Mouse (Mus musculus): Measurements from ENCODE around the gene Tmem120b. TPM values are rescaled to one million over a fixed set of nuclear protein-coding genes. Genes with fewer than 3 reads are reported as not detected.
"Not testable (repeated sequence)": the region's sequence is repeated elsewhere in the genome, so short reads cannot be mapped to it uniquely, and the experiment has no call there.

Tmem120b gene
- total RNA-seq, 1 experiment from 2014 or later: 4.8 TPM

GRCm38 (mm10) chr5:123049271-123049670 lies 18.9 kb upstream of the Tmem120b start:
- ATAC-seq (replicated peaks; ENCODE audit: low read depth, poor library complexity, severe bottlenecking): peak; percentile 88

GRCm38 (mm10) chr5:123050918-123051317 lies 17.3 kb upstream of the Tmem120b start:
- ATAC-seq (replicated peaks; ENCODE audit: low read depth, poor library complexity, severe bottlenecking): no peak

GRCm38 (mm10) chr5:123051736-123052135 lies 16.5 kb upstream of the Tmem120b start:
- ATAC-seq (replicated peaks; ENCODE audit: low read depth, poor library complexity, severe bottlenecking): no peak

GRCm38 (mm10) chr5:123057366-123058250 lies 10.6 kb upstream of the Tmem120b start:
- peak; percentile 95 for ATAC-seq (replicated peaks; ENCODE audit: low read depth, poor library complexity, severe bottlenecking)

- no peak for ATAC-seq (replicated peaks; ENCODE audit: low read depth, poor library complexity, severe bottlenecking)
Measured at GRCm38 (mm10) chr5:123058251-123059102, 9.7 kb upstream of the Tmem120b start.

- no peak for ATAC-seq (replicated peaks; ENCODE audit: low read depth, poor library complexity, severe bottlenecking)
Measured at GRCm38 (mm10) chr5:123059757-123060520, 8.3 kb upstream of the Tmem120b start.

- no peak for ATAC-seq (replicated peaks; ENCODE audit: low read depth, poor library complexity, severe bottlenecking)
Measured at GRCm38 (mm10) chr5:123060706-123061401, 7.4 kb upstream of the Tmem120b start.

GRCm38 (mm10) chr5:123061402-123061749 lies 6.8 kb upstream of the Tmem120b start:
- not testable (repeated sequence) for ATAC-seq (replicated peaks; ENCODE audit: low read depth, poor library complexity, severe bottlenecking)

- no peak for ATAC-seq (replicated peaks; ENCODE audit: low read depth, poor library complexity, severe bottlenecking)
Measured at GRCm38 (mm10) chr5:123063141-123063540, 5.1 kb upstream of the Tmem120b start.

- ATAC-seq (replicated peaks; ENCODE audit: low read depth, poor library complexity, severe bottlenecking): peak; percentile 40
Measured at GRCm38 (mm10) chr5:123064207-123064606, 4.0 kb upstream of the Tmem120b start.

GRCm38 (mm10) chr5:123067395-123067995 lies 720 bp upstream of the Tmem120b start:
- peak; percentile 93 for ATAC-seq (replicated peaks; ENCODE audit: low read depth, poor library complexity, severe bottlenecking)

GRCm38 (mm10) chr5:123068714-123069113 lies 499 bp downstream of the Tmem120b start:
- no peak for ATAC-seq (replicated peaks; ENCODE audit: low read depth, poor library complexity, severe bottlenecking)

GRCm38 (mm10) chr5:123075576-123076418 lies 7.6 kb downstream of the Tmem120b start:
- ATAC-seq (replicated peaks; ENCODE audit: low read depth, poor library complexity, severe bottlenecking): peak; percentile 76

- peak; percentile 33 for ATAC-seq (replicated peaks; ENCODE audit: low read depth, poor library complexity, severe bottlenecking)
Measured at GRCm38 (mm10) chr5:123076419-123077281, 8.4 kb downstream of the Tmem120b start.

GRCm38 (mm10) chr5:123079568-123079967 lies 11.4 kb downstream of the Tmem120b start:
- ATAC-seq (replicated peaks; ENCODE audit: low read depth, poor library complexity, severe bottlenecking): no peak

- ATAC-seq (replicated peaks; ENCODE audit: low read depth, poor library complexity, severe bottlenecking): 0 out of 2 replicates have a peak, but pooled peaks have one; percentile 13
Measured at GRCm38 (mm10) chr5:123080041-123080440, 11.8 kb downstream of the Tmem120b start.

- ATAC-seq (replicated peaks; ENCODE audit: low read depth, poor library complexity, severe bottlenecking): no peak
Measured at GRCm38 (mm10) chr5:123080510-123080909, 12.3 kb downstream of the Tmem120b start.

Data from common myeloid progenitor, adult 5-6 weeks (primary cell).